In genomic region chr6:85431842-85432431, GRCm38 (mm10) we compare ENCODE assay signal across 8 mouse cellular contexts. TPM values are rescaled to one million over a fixed set of nuclear protein-coding genes. Genes with fewer than 3 reads are reported as not detected.
DNase-seq lines count a peak whose midpoint lies in the region; ATAC-seq and TF ChIP-seq lines count a peak whose summit lies in the region.

Gene Smyd5, plus strand, starts transcription at chr6:85431989.

- peaks cover 0 to 6% of the 10 kb centered on the region in 2 experiments for H3K36me3 ChIP-seq in CH12.LX (replicated peaks in 1 of 2; ENCODE audit: control insufficient read depth in 1 of 2, insufficient read depth in 1 of 2, low read length in 1 of 2)
- H3K36me3 ChIP-seq in forebrain, embryonic 11.5 days (ENCODE audit: control insufficient read depth, insufficient read depth, low read length), result no peaks in the 10 kb centered on the region
- H3K36me3 ChIP-seq in heart, embryonic 15.5 days, result no peaks in the 10 kb centered on the region
- H3K36me3 ChIP-seq in liver, embryonic 13.5 days, result no peaks in the 10 kb centered on the region
- no peaks in the 10 kb centered on the region for H3K36me3 ChIP-seq in stomach, embryonic 15.5 days

- H3K4me1 ChIP-seq in CH12.LX (ENCODE audit: control insufficient read depth in 1 of 2, insufficient read depth in 2 of 2), result peaks cover 2 to 41% of the 10 kb centered on the region in 2 experiments; a peak in 3 of 4 replicates
- H3K4me1 ChIP-seq in forebrain, embryonic 11.5 days (replicated peaks; ENCODE audit: control insufficient read depth, insufficient read depth, low read length), result no peaks in the 10 kb centered on the region
- peaks cover 4% of the 10 kb centered on the region; the same call in 1 of the 2 replicates for H3K4me1 ChIP-seq in heart, embryonic 15.5 days (replicated peaks)
- peaks cover 31% of the 10 kb centered on the region for H3K4me1 ChIP-seq in liver, embryonic 13.5 days (replicated peaks)
- peaks cover 6% of the 10 kb centered on the region; the same call in 1 of the 2 replicates for H3K4me1 ChIP-seq in stomach, embryonic 15.5 days

- ATAC-seq in forebrain, embryonic 11.5 days (replicated peaks; ENCODE audit: low FRiP score), result peak; percentile 75
- ATAC-seq in heart, embryonic 15.5 days (replicated peaks; ENCODE audit: insufficient number of reproducible peaks, insufficient read depth, low FRiP score, low read depth), result peak; percentile 77
- peak; percentile 87 for ATAC-seq in liver, embryonic 13.5 days (ENCODE audit: low read depth)
- peak; percentile 89 for ATAC-seq in stomach, embryonic 15.5 days (ENCODE audit: insufficient read depth, low FRiP score, low read depth)

- WGBS in forebrain, embryonic 11.5 days, result under 1% methylated on average over 39 of the region's 39 CpGs
- WGBS in heart, embryonic 15.5 days, result under 1% methylated on average over 39 of the region's 39 CpGs
- WGBS in liver, embryonic 13.5 days (ENCODE audit: insufficient replicate concordance), result 0% methylated on average over 39 of the region's 39 CpGs
- WGBS in stomach, embryonic 15.5 days, result under 1% methylated on average over 39 of the region's 39 CpGs

- H3K27ac ChIP-seq in CH12.LX (ENCODE audit: insufficient read depth, low read depth), result no peak within 1 kb of the TSS
- no peak within 1 kb of the TSS for H3K27ac ChIP-seq in forebrain, embryonic 11.5 days (ENCODE audit: low read depth, low read length)
- no peak within 1 kb of the TSS for H3K27ac ChIP-seq in heart, embryonic 15.5 days
- peak within 1 kb of the TSS; percentile 16; the same call in 1 of the 2 replicates for H3K27ac ChIP-seq in liver, embryonic 13.5 days
- H3K27ac ChIP-seq in stomach, embryonic 15.5 days, result no peak within 1 kb of the TSS

- H3K9me3 ChIP-seq in CH12.LX (replicated peaks; ENCODE audit: low read length), result no peaks in the 10 kb centered on the region
- no peaks in the 10 kb centered on the region for H3K9me3 ChIP-seq in forebrain, embryonic 11.5 days (ENCODE audit: control insufficient read depth, low read length)
- no peaks in the 10 kb centered on the region for H3K9me3 ChIP-seq in heart, embryonic 15.5 days (replicated peaks)
- no peaks in the 10 kb centered on the region for H3K9me3 ChIP-seq in liver, embryonic 13.5 days (replicated peaks)
- H3K9me3 ChIP-seq in stomach, embryonic 15.5 days, result no peaks in the 10 kb centered on the region

- in situ Hi-C loops in CH12.LX (cut with MboI; ENCODE audit: low pct_ligation_motif_present, low pct_unique_long_range_greater_than_20kb, low sequenced_read_pairs), result no loop called here

- peak within 1 kb of the TSS; percentile 78 for H3K4me2 ChIP-seq in CH12.LX (ENCODE audit: insufficient read depth, low read depth, poor library complexity, severe bottlenecking)
- H3K4me2 ChIP-seq in forebrain, embryonic 11.5 days (ENCODE audit: low read depth, low read length, severe bottlenecking), result peak within 1 kb of the TSS; percentile 85
- peak within 1 kb of the TSS; percentile 90 for H3K4me2 ChIP-seq in heart, embryonic 15.5 days
- H3K4me2 ChIP-seq in liver, embryonic 13.5 days, result peak within 1 kb of the TSS; percentile 92
- peak within 1 kb of the TSS; percentile 82 for H3K4me2 ChIP-seq in stomach, embryonic 15.5 days

- peaks cover 45% of the 10 kb centered on the region for H3K79me2 ChIP-seq in CH12.LX (replicated peaks; ENCODE audit: control insufficient read depth, extremely low read depth, insufficient read depth, poor library complexity, severe bottlenecking)

- TF ChIP-seq CTCF in CH12.LX (conservative IDR thresholded peaks at IDR 0.05 in 1 of 2, IDR thresholded peaks at IDR 0.05 in 1 of 2; ENCODE audit: low read depth in 2 of 2, low read length in 2 of 2), result no peak

- no peak for TF ChIP-seq EP300 in CH12.LX (IDR thresholded peaks at IDR 0.05; ENCODE audit: low read length)

- peaks cover 23% of the 10 kb centered on the region for H3K27me3 ChIP-seq in CH12.LX (replicated peaks)
- H3K27me3 ChIP-seq in forebrain, embryonic 11.5 days (ENCODE audit: control insufficient read depth, insufficient read depth, low read length), result no peaks in the 10 kb centered on the region
- H3K27me3 ChIP-seq in heart, embryonic 15.5 days, result peaks cover 11% of the 10 kb centered on the region
- H3K27me3 ChIP-seq in liver, embryonic 13.5 days, result peaks cover 16% of the 10 kb centered on the region
- H3K27me3 ChIP-seq in stomach, embryonic 15.5 days (replicated peaks), result no peaks in the 10 kb centered on the region

- H3K4me3 ChIP-seq in CH12.LX (replicated peaks in 1 of 3; ENCODE audit: low read depth in 2 of 3, low read length in 2 of 3, poor library complexity in 1 of 3), result peak within 1 kb of the TSS; percentile 91 to 100 (median 99)
- H3K4me3 ChIP-seq in forebrain, embryonic 11.5 days (ENCODE audit: low read depth, low read length), result peak within 1 kb of the TSS; percentile 87
- H3K4me3 ChIP-seq in heart, embryonic 15.5 days, result peak within 1 kb of the TSS; percentile 87
- H3K4me3 ChIP-seq in liver, embryonic 13.5 days (replicated peaks), result peak within 1 kb of the TSS; percentile 83
- H3K4me3 ChIP-seq in stomach, embryonic 15.5 days (replicated peaks), result peak within 1 kb of the TSS; percentile 94

- H3K9ac ChIP-seq in CH12.LX (ENCODE audit: insufficient read depth, low read depth), result peak within 1 kb of the TSS; percentile 85
- peak within 1 kb of the TSS; percentile 79 for H3K9ac ChIP-seq in forebrain, embryonic 11.5 days (ENCODE audit: low read length)
- peak within 1 kb of the TSS; percentile 77 for H3K9ac ChIP-seq in heart, embryonic 15.5 days
- H3K9ac ChIP-seq in liver, embryonic 13.5 days, result peak within 1 kb of the TSS; percentile 79
- H3K9ac ChIP-seq in stomach, embryonic 15.5 days, result peak within 1 kb of the TSS; percentile 64

- peak; percentile 76 for TF ChIP-seq POLR2A in CH12.LX (IDR thresholded peaks at IDR 0.05; ENCODE audit: low read depth, low read length)

- TF ChIP-seq RAD21 in CH12.LX (IDR thresholded peaks at IDR 0.05; ENCODE audit: low read depth, low read length), result no peak

- dilution Hi-C loops in CH12.LX (cut with MboI; ENCODE audit: extremely low pct_ligation_motif_present, extremely low pct_unique_long_range_greater_than_20kb, low sequenced_read_pairs), result no loop called here

- peak; percentile 85 for DNase-seq in CH12.LX (ENCODE audit: extremely low read depth)
- DNase-seq in c-Kit-positive CD71-positive TER-119-negative erythroid progenitor cells, embryonic 14.5 days (ENCODE audit: low read depth), result peak; percentile 80
- DNase-seq in forebrain, embryonic 11.5 days (ENCODE audit: low spot score), result peak; percentile 91
- DNase-seq in kidney, postnatal 25 days, result peak; percentile 92 to 94
- DNase-seq in liver, embryonic 13.5 days, result peak; percentile 86
- peak; percentile 78 to 88 for DNase-seq in natural killer cell, adult 2 months (ENCODE audit: low spot score in 2 of 2)

TF ChIP-seq in CH12.LX, 34 proteins besides CTCF, POLR2A, EP300 and RAD21 (continues in another document):
- TF ChIP-seq MAZ (IDR thresholded peaks at IDR 0.05; ENCODE audit: low read depth, low read length) (0 out of 2 replicates have a peak, but pooled peaks have one; percentile 22), HCFC1 (IDR thresholded peaks at IDR 0.05; ENCODE audit: low read depth, low read length) (peak; percentile 76), UBTF (IDR thresholded peaks at IDR 0.05; ENCODE audit: low read depth, low read length) (no peak), MXI1 (IDR thresholded peaks at IDR 0.05; ENCODE audit: low read depth, low read length) (peak; percentile 100), MAFK (IDR thresholded peaks at IDR 0.05; ENCODE audit: insufficient replicate concordance, low read length) (no peak), USF1 (IDR thresholded peaks at IDR 0.05; ENCODE audit: low read depth, low read length) (no peak), TBP (conservative IDR thresholded peaks at IDR 0.05; ENCODE audit: low read depth, low read length) (0 out of 2 replicates have a peak, but pooled peaks have one; percentile 19), JUND (conservative IDR thresholded peaks at IDR 0.05; ENCODE audit: low read depth, low read length) (no peak), ZC3H11A (IDR thresholded peaks at IDR 0.05; ENCODE audit: low read depth, low read length) (no peak), ETS1 (conservative IDR thresholded peaks at IDR 0.05; ENCODE audit: low read depth, low read length) (no peak), IRF4 (IDR thresholded peaks at IDR 0.05; ENCODE audit: low read depth, low read length) (no peak), MAX (IDR thresholded peaks at IDR 0.05; ENCODE audit: low read length) (peak; percentile 92), SIN3A (IDR thresholded peaks at IDR 0.05; ENCODE audit: low read length) (peak; percentile 95), ZKSCAN1 (IDR thresholded peaks at IDR 0.05; ENCODE audit: borderline replicate concordance, low read depth, low read length) (no peak), BHLHE40 (IDR thresholded peaks at IDR 0.05; ENCODE audit: low read depth, low read length) (peak; percentile 32; the same call in 1 of the 2 replicates), PAX5 (IDR thresholded peaks at IDR 0.05; ENCODE audit: low read length) (no peak), RCOR1 (conservative IDR thresholded peaks at IDR 0.05; ENCODE audit: low read depth, low read length) (no peak), GABPA (IDR thresholded peaks at IDR 0.05; ENCODE audit: insufficient replicate concordance, low read depth, low read length) (no peak), SMC3 (IDR thresholded peaks at IDR 0.05; ENCODE audit: low read depth, low read length) (no peak), ZNF384 (IDR thresholded peaks at IDR 0.05; ENCODE audit: low read depth, low read length) (no peak), POLR2AphosphoS2 (IDR thresholded peaks at IDR 0.05; ENCODE audit: low read depth, low read length) (no peak), MEF2A (IDR thresholded peaks at IDR 0.05; ENCODE audit: borderline replicate concordance, low read depth, low read length) (no peak), MYC (IDR thresholded peaks at IDR 0.05; ENCODE audit: low read depth, low read length) (peak; percentile 90), KAT2A (IDR thresholded peaks at IDR 0.05; ENCODE audit: insufficient replicate concordance, low read length) (0 out of 2 replicates have a peak, but pooled peaks have one; percentile 33), NELFE (IDR thresholded peaks at IDR 0.05; ENCODE audit: low read depth, low read length) (peak; percentile 64), JUN (IDR thresholded peaks at IDR 0.05; ENCODE audit: insufficient read depth, low read depth, low read length) (no peak)

RNA-seq across cellular contexts. Expression of gene Smyd5, which starts in this region (rescaled TPM):
- total RNA-seq in CH12.LX (2012; rRNA removed), result 68.1 and 84.0 TPM in 2 replicates
- total RNA-seq in CH12.LX (2014; rRNA removed), result 75.5 and 77.5 TPM in 2 replicates
- 109 and 111 TPM in 2 replicates for polyA plus RNA-seq in CH12.LX (2012; ENCODE audit: insufficient read length, low read depth)
- 49.8 and 52.7 TPM in 2 replicates for polyA plus RNA-seq in forebrain, embryonic 11.5 days (2014; fragmentation: Nextera tagmentation; extraction: Ambion mirVana)
- 29.6 and 38.4 TPM in 2 replicates for polyA plus RNA-seq in heart, embryonic 15.5 days (2015; fragmentation: Nextera tagmentation; extraction: Ambion mirVana)
- 31.6 and 33.7 TPM in 2 replicates for polyA plus RNA-seq in liver, embryonic 13.5 days (2015; fragmentation: Nextera tagmentation; extraction: Ambion mirVana)
- 41.4 and 48.6 TPM in 2 replicates for polyA plus RNA-seq in stomach, embryonic 15.5 days (2015; fragmentation: Nextera tagmentation; extraction: Ambion mirVana)
